Mouse (Mus musculus): ENCODE measurements around the gene Nfia. TPM values are rescaled to one million over a fixed set of nuclear protein-coding genes. Genes with fewer than 3 reads are reported as not detected.

The Nfia gene
- total RNA-seq, 1 experiment from 2014 or later, result 16.9 TPM

DNA sequence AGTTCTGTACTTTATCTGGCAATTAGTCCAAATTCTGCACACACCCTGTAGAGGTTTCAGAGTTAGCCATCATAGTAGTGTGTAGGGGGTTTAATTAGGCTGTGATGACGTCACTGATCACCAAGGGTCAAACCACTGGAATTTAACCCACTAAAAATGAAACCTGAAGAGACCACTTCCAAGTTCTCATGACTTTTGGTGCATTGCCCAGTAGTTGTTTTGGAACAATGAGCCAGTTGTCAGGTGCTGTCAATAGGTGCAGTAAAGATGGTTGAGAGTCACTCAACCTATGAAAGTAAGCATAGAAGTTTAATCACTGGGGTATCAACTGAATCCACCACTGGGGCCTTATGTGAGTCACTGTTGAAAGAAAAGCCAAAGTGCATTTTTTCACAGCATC is 191.4 kb downstream of the Nfia start:
- ATAC-seq (replicated peaks in 1 of 2; ENCODE audit: insufficient read depth in 1 of 2, low FRiP score in 2 of 2, low TSS enrichment in 1 of 2, low read depth in 1 of 2, poor library complexity in 2 of 2, severe bottlenecking in 2 of 2), result no peak

DNA sequence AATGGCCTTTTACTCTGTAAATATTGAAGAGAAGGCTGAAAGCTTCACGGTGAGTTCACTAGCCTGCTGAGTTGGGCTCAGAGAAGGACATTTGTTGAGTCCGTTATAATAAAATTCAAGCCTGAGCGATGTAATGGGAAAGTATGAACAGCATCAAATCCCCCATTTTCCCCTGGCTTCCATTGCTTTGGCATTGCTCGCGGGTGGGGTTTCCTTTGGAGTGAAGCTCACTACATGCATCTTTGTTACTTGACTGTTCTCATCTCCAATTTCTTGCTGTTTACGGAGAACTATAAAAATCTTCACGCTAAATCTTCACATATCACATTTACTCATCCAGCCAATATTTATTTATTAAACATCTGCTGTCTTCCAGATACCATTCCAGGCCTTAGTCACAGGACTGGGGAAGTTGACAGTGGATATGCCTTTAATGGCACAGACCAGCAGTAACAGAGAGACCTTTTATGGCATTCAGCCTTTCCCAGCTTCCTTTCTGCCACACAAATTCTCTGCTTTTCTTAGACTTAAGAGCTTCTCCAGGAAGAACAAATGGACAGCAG is 196.3 kb downstream of the Nfia start:
- no peak for ATAC-seq (replicated peaks in 1 of 2; ENCODE audit: insufficient read depth in 1 of 2, low FRiP score in 2 of 2, low TSS enrichment in 1 of 2, low read depth in 1 of 2, poor library complexity in 2 of 2, severe bottlenecking in 2 of 2)

DNA sequence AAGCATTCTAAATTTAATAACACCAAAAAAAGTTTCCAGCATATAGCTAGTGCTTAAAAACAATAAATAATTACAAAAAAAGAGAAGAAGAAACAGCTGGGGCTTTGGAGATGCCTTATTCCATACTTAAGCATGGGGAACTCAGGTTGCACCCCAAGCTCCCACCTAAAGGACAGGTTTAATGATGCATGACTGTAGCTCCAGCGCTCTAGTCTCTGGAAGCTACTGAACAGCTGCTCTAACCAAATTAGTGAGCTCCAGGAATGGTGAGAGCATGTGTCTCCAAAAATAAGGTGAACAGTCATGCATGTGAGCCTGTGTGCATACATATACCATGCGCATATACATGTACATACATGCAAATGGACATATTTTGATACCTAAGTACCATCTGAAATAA is 200.5 kb downstream of the Nfia start:
- no peak for ATAC-seq (replicated peaks in 1 of 2; ENCODE audit: insufficient read depth in 1 of 2, low FRiP score in 2 of 2, low TSS enrichment in 1 of 2, low read depth in 1 of 2, poor library complexity in 2 of 2, severe bottlenecking in 2 of 2)

DNA sequence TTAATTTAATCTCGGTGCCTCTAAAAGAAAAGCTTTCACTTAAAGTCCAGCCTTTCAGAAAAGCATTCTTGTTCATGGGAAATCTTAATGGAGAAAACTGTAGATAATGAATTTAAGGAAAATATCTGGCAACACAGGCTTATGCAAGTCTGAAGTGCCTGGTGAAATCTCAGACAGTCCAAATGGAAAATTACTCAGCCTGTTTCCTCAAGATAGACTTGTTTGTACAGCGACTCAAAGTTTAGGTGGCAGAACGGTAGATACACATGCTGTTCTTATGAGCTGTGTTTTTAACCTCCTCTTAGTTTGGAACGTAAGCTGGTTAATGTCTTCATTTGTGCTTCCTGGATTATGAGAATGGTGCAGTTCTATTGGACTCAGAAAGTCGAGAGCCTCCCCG is 201.5 kb downstream of the Nfia start:
- no peak for ATAC-seq (replicated peaks in 1 of 2; ENCODE audit: insufficient read depth in 1 of 2, low FRiP score in 2 of 2, low TSS enrichment in 1 of 2, low read depth in 1 of 2, poor library complexity in 2 of 2, severe bottlenecking in 2 of 2)

DNA sequence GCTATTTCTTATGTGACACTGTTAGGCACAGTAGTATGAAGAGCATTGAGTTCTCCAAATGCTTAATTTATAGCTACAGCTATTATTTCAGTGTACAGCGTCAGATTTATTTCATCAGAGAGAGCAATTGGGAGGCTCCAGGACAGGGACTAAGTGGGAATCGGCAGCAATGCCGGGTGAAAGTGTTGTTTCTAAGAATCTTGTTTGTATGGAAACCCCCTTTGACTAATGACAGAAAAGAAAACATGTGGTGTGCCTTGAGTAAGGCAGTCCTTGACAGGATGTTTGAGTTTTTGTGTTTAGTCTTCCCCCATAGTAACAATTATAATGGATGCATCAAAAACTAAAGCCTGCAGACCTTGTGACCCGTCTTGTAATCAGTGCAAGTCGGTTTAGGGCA is 204.4 kb downstream of the Nfia start:
- ATAC-seq (replicated peaks in 1 of 2; ENCODE audit: insufficient read depth in 1 of 2, low FRiP score in 2 of 2, low TSS enrichment in 1 of 2, low read depth in 1 of 2, poor library complexity in 2 of 2, severe bottlenecking in 2 of 2), result no peak

DNA sequence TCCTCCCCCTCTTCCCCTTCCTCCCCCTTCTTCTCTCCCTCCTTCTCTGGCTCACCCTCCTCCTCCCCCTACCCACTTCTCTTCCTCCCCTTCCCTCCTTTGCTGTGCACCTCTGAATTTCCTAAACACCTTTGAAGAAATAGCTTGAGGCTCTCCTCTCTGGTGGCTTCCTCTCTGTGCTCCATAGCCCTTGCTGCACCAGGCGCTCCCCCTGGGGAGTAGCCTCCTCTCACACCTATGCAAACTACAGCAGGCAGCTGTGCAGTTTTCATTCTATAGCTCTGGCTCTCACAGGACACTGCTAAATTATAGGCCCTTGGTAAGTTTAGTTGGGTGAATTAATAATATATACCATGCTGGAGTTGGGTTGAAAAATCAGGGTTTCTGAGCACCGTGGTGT is 211.8 kb downstream of the Nfia start:
- ATAC-seq (replicated peaks in 1 of 2; ENCODE audit: insufficient read depth in 1 of 2, low FRiP score in 2 of 2, low TSS enrichment in 1 of 2, low read depth in 1 of 2, poor library complexity in 2 of 2, severe bottlenecking in 2 of 2), result no peak

DNA sequence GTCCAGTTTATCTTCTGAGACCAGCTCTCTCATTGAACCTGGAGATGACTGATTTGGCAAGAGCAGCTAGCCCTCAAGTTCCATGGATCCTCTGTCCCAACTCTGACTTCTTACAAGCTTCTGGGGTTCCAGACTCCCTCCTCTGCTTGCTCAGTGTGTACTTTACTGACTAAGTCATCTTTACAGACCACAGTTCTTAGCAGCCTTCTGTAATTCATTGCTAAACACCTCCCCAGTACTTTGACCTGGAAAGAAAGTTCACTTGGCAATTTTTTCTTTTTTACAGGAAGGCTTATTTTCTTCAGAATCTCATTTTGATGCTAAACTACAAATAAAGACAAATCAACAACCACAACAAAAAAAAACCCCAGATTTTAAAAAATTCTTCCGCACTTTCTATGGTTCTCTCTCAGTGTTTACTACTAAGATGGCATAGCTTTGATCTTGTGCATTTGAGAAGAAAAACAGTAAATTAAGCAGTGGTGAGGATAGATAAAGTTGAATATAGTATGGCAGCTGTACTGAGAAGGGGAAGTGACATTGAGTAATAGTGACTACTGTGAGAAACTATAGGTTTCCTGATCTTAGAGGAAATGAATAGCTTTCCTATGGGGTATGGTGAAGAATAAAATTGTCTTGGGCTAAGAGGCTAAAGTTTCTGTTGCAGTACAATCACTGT is 213.7 kb downstream of the Nfia start:
- ATAC-seq (replicated peaks in 1 of 2; ENCODE audit: insufficient read depth in 1 of 2, low FRiP score in 2 of 2, low TSS enrichment in 1 of 2, low read depth in 1 of 2, poor library complexity in 2 of 2, severe bottlenecking in 2 of 2), result peak; percentile 41 to 51; a peak in 3 of 4 replicates

DNA sequence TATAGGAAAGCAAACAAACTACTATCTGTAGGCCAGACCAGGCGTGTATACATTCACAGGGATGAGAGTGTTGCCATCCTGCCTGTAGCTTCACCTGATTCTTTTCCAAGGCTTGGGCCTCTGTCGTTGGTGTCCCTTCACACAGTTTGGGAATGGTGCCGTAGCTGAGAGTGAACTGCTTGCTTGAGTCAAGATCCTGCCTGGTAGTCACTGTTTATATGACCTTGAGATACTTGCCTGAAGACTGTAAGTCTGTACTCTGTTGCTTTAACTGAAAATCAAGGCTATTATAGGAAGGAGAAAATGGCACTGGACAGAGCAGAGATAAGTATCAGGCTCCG is 214.2 kb downstream of the Nfia start:
- no peak for ATAC-seq (replicated peaks in 1 of 2; ENCODE audit: insufficient read depth in 1 of 2, low FRiP score in 2 of 2, low TSS enrichment in 1 of 2, low read depth in 1 of 2, poor library complexity in 2 of 2, severe bottlenecking in 2 of 2)

DNA sequence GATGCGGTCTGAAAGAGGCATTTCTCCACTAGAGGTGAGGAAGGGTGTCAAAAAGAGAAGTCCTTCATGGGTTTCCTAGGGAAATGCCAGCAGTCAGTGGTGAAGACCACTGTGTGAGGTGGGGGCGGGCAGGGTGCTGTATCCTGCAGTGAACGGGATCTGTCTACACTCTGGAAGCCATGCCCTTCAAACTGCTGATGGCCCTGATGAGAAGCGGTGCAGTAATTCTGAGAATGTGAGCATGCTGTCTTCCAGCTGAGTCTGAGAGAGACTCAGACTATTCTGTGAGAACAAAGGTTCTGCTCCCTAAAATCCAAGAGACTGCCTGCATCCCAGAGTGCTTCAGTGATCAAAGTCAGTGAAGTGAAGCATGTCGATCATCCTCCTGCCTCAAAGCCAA is 216.2 kb downstream of the Nfia start:
- ATAC-seq (replicated peaks in 1 of 2; ENCODE audit: insufficient read depth in 1 of 2, low FRiP score in 2 of 2, low TSS enrichment in 1 of 2, low read depth in 1 of 2, poor library complexity in 2 of 2, severe bottlenecking in 2 of 2), result peak in 1 of 2 experiments; percentile 43; a peak in 2 of 4 replicates

DNA sequence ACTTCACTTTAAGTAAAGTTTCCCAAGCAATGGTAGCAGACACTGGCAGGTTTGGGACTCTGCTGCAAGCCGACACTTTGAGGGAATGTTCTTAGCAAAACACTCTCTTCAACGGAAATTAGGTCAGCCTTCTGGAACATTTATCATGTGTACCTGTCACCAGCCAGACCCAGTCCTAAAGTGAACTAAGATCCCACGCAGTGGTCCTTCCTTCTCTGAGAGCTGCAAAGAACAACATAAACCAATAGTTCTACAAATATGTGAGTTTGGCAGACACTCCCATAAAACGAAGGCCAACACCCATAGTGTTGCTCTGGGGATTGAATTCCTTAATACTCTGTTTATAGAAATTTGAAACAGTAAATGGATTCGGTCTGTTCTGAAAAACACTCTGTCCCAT is 217.9 kb downstream of the Nfia start:
- ATAC-seq (replicated peaks in 1 of 2; ENCODE audit: insufficient read depth in 1 of 2, low FRiP score in 2 of 2, low TSS enrichment in 1 of 2, low read depth in 1 of 2, poor library complexity in 2 of 2, severe bottlenecking in 2 of 2), result no peak

DNA sequence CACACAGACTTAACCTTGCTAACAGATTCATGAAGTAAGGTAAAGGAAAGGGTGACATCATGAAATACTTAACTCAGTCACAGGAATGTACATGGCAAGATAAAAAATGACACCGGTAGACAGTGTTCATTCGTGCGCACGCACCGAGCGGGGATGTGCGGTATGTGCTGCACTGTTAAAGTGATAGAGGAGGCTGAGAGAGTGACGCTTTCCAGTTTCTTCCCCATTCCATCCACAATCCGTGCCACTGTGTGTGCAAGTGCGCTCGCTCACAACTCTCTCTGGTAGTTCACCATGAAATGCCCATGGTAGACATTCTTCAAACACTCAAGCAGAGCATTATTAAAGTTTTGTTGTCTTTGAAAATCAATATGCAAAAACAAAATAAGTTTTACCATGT is 218.9 kb downstream of the Nfia start:
- ATAC-seq (replicated peaks in 1 of 2; ENCODE audit: insufficient read depth in 1 of 2, low FRiP score in 2 of 2, low TSS enrichment in 1 of 2, low read depth in 1 of 2, poor library complexity in 2 of 2, severe bottlenecking in 2 of 2), result no peak

DNA sequence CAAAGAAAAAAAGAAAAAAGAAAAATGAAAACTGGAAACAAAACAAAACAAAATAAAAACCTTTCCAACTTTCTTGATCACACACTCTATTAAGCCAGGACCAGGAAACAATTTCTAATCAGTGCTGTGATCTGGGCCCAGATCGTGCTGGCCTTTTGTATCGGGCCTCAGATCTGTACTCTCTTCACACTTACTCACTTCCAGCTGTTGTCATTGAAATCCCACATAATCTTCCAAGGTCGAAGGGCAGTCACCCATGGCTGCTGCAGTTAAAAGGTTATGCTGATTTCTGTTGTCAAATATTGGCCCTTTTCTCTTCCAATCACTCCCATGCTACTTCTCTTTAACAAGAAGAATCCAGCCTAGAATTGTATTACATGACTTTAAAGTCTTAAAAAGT is 219.3 kb downstream of the Nfia start:
- ATAC-seq (replicated peaks in 1 of 2; ENCODE audit: insufficient read depth in 1 of 2, low FRiP score in 2 of 2, low TSS enrichment in 1 of 2, low read depth in 1 of 2, poor library complexity in 2 of 2, severe bottlenecking in 2 of 2), result no peak

DNA sequence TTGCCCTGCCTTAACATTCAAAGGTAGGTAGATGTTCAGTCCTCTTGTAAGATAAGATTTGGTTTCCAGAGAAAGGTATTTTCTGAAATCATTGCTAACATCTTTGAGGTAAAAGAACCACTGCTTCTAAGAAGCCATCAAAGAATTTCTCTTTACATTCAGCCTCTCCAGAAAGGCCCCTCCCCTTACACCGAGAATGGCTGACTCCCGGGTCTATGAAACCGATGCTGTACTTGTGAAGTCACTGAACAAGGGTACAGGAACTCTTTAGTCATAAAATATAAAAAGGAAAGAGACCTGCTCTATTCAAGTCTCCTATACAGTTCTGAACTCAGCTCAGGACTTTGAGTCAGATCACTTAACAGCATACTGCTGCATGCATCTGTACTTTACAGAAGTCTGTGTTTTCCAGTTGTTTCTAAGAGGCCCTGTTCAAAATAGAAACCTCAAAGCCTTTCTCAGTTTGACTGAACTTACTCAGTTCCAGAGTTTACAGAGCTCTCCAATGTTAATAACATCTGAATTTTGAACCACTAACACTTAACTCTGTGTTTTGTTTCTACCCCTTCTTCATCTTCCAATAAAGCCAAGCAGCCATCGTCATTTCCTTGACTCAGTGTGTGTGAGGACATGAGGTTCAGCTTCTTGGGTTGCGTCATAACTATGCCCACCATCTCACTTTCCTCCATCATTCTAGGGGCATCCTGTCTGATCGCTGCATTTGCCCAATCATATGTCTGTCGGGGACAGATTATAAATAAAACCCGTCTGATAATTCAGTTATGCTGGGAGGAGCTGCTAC is 223.6 kb downstream of the Nfia start:
- ATAC-seq (replicated peaks in 1 of 2; ENCODE audit: insufficient read depth in 1 of 2, low FRiP score in 2 of 2, low TSS enrichment in 1 of 2, low read depth in 1 of 2, poor library complexity in 2 of 2, severe bottlenecking in 2 of 2), result no peak

DNA sequence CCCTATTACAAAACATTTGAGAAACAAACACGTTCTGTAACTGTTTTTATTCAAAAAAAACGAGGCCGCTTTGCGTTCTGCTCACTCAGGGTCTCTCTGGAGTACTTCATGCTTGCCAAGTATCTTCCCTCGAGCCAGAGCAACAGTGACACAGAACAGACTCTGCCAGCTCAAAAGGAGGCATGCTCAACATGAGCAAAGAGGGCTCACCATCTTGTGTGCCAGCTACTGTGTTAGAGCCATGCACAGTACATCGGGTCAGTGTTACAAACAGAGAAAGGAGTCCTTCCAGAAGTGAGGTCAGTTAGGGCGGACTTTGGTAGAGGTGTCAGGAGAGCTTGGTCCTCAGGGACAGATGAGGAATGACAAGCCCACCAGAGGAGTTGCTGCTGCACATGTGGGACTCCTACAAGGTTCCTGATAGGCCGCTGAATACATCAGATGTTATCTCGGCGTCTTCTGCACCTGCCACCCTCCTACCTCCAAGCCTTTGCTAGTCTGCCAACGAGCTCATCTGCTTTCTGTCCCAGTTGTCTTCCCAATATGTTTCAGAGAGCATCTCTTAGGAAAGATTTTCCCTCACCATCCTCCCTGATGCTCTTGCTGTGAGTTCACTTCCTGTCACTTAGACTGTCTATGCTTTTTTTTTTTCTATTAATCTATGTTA is 224.8 kb downstream of the Nfia start:
- ATAC-seq (replicated peaks in 1 of 2; ENCODE audit: insufficient read depth in 1 of 2, low FRiP score in 2 of 2, low TSS enrichment in 1 of 2, low read depth in 1 of 2, poor library complexity in 2 of 2, severe bottlenecking in 2 of 2), result no peak

DNA sequence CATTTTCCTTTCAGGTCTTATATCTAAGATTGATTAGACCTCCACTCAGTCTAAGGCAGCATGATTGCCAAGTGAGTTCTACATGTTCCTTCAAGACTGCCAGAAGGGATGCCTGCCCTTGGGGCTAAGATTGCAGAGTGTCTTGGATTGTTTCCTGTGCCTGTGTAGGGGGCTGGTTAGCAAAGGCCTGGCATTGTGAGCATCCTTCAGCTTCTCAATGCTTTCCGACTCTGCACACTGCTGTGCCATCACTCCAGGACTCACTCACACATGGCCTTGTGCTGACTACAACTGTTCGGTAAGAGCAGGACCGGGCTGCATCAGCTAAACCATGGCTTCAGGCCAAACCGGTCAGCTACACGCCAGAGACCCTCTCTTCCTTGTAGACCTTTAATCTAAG is 229.7 kb downstream of the Nfia start:
- 0 out of 4 replicates have a peak, but pooled peaks of 1 of the 2 experiments have one; percentile 17 for ATAC-seq (replicated peaks in 1 of 2; ENCODE audit: insufficient read depth in 1 of 2, low FRiP score in 2 of 2, low TSS enrichment in 1 of 2, low read depth in 1 of 2, poor library complexity in 2 of 2, severe bottlenecking in 2 of 2)

DNA sequence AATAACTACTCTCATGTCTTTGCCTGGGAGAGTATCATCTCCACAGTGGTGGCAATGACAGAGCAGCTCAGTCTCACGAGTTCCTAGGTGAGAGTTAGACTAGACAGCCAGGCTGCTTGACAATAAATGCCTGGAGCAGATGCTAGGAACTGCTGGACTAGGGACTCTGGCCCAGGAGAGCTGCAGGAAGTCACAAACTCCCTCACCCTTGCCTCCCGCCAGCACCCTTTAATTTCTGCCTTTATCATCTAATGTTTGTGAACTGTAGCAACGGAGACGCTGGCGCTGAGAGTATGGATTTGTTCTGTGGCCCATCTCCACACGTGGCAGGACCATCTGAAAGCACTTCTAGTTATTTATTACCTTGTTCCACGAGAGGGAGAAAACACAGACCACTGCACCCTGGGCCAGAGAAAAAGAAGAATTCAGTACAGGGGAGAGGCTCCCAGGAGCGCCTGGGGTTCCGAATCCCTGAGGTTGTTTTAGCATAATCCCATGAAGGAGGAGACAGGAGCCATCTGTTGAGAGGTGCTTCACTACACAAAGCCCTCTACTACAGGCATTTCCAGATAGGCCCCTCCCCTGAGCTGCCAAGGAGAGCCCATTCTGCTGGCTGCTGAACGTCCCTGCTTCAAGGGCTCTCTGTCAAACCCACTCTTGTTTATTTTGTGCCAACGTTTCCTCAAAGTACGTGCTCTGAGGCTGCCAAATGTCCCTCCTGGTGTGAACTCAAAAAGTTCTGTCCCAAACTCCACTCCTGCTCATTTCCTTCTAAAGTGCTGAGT is 231.0 kb downstream of the Nfia start:
- no peak for ATAC-seq (replicated peaks in 1 of 2; ENCODE audit: insufficient read depth in 1 of 2, low FRiP score in 2 of 2, low TSS enrichment in 1 of 2, low read depth in 1 of 2, poor library complexity in 2 of 2, severe bottlenecking in 2 of 2)

DNA sequence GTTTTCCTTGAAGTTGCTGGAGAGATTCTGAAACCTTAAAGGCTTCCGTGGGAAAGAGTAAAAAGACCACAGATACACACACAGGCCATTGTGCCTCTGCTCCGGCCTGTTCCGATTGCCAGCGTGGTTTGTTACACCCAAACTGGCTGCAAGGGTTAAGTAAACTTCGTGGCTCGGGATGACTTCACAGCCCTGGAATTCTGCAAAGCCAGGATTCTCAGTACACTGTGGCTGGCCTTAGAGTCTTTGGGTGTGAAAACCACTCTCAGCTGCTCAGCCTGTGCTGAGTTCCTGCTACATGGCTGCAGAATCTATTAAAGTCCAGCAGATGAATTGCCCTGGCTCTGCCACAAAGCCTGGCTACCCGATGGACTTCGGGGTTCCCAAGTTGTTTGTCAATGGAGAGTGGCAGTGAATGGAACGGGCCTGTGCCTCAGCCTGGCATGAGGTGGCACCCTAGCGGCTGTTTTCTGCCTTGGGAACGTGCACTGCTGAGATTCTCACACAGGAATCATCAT is 231.6 kb downstream of the Nfia start:
- no peak for ATAC-seq (replicated peaks in 1 of 2; ENCODE audit: insufficient read depth in 1 of 2, low FRiP score in 2 of 2, low TSS enrichment in 1 of 2, low read depth in 1 of 2, poor library complexity in 2 of 2, severe bottlenecking in 2 of 2)
